Mouse (Mus musculus) bone marrow, adult 2 months (tissue): ENCODE results near the gene Tor3a.

Experiments used
- CTCF ChIP-seq: fragments of 200-500 bp; IDR thresholded peaks from 2 replicates; pipeline ENCODE4 v1.5.1; 2011; ENCODE audit warnings: low read length, control low read depth; ENCODE audit not compliant: control insufficient read depth, insufficient read depth
- POLR2A ChIP-seq: fragments of 200-500 bp; IDR thresholded peaks from 2 replicates; pipeline ENCODE4 v1.6.1; 2011; ENCODE audit warnings: low read depth, mild to moderate bottlenecking, control low read depth, low read length, borderline replicate concordance; ENCODE audit not compliant: control insufficient read depth

GRCm38 (mm10) chr1:156620292-156620909 is 53.8 kb downstream of the Tor3a start:
- TF ChIP-seq POLR2A = no peak
- TF ChIP-seq CTCF = no peak
